Mouse (Mus musculus): ENCODE measurements around the gene Gabra1. TPM values are rescaled to one million over a fixed set of nuclear protein-coding genes. Genes with fewer than 3 reads are reported as not detected.

Gabra1 gene
- polyA plus RNA-seq, 1 experiment from 2014 or later: 0.12 TPM

Other genes with a start within 250 kb of the Gabra1 start
- 0.02 TPM in 1 of 2 replicates, not detected in the other for gene Gabrg2, start 182.1 kb downstream of the Gabra1 start, polyA plus RNA-seq (2015; fragmentation: Nextera tagmentation; extraction: Ambion mirVana)
- not detected in 2 replicates for gene Gabra6, start 138.1 kb upstream of the Gabra1 start, polyA plus RNA-seq (2015; fragmentation: Nextera tagmentation; extraction: Ambion mirVana)
- 0.05 TPM in 1 of 2 replicates, not detected in the other for gene Gabrb2, start 236.8 kb upstream of the Gabra1 start, polyA plus RNA-seq (2015; fragmentation: Nextera tagmentation; extraction: Ambion mirVana)

Data from liver, embryonic 15.5 days (tissue).